Mouse (Mus musculus) heart, adult 2 months (tissue): ENCODE data around the gene Prkar1b. TPM values are rescaled to one million over a fixed set of nuclear protein-coding genes. Genes with fewer than 3 reads are reported as not detected.
A peak's percentile ranks its signal among the peaks of the same experiment; 100 is the strongest.

ENCODE experiments used
- DNase-seq, 2 experiments: peaks; one replicate each; pipeline ENCODE4 v3.0.0; 2021
- H3K27ac ChIP-seq: fragments of 200-600 bp; 2 replicates; pipeline ENCODE4 v1.8.1; 2022
- H3K27me3 ChIP-seq: fragments of 200-500 bp; 2 replicates; pipeline ENCODE4 v1.6.1; 2012; ENCODE audit warnings: mild to moderate bottlenecking, low read length, inconsistent platforms, mixed read lengths; ENCODE audit not compliant: control insufficient read depth, insufficient read depth
- H3K36me3 ChIP-seq: fragments of 200-500 bp; 2 replicates; pipeline ENCODE4 v1.6.1; 2012; ENCODE audit warnings: low read length, inconsistent platforms; ENCODE audit not compliant: control insufficient read depth, insufficient read depth
- H3K4me1 ChIP-seq: fragments of 200-500 bp; 2 replicates; pipeline ENCODE4 v1.6.1; 2011; ENCODE audit warnings: low read length; ENCODE audit not compliant: control insufficient read depth, insufficient read depth
- H3K4me3 ChIP-seq: fragments of 200-600 bp; 2 replicates; pipeline ENCODE4 v1.8.1; 2022
- H3K79me2 ChIP-seq: fragments of 200-500 bp; replicated peaks from 2 replicates; pipeline ENCODE4 v1.6.1; 2012; ENCODE audit warnings: mild to moderate bottlenecking, inconsistent platforms, low read length, moderate library complexity, mixed read lengths; ENCODE audit not compliant: control insufficient read depth, insufficient read depth
- H3K9ac ChIP-seq: fragments of 200-500 bp; 2 replicates; pipeline ENCODE4 v1.6.1; 2012; ENCODE audit warnings: low read depth, mild to moderate bottlenecking, control low read depth, inconsistent platforms, low read length, mixed read lengths
- CTCF ChIP-seq: fragments of 200-600 bp; IDR thresholded peaks from 2 replicates; pipeline ENCODE4 v1.8.1; 2022; ENCODE audit warnings: antibody characterized with exemption, mild to moderate bottlenecking, moderate library complexity
- EP300 ChIP-seq: fragments of 200-500 bp; IDR thresholded peaks from 2 replicates; pipeline ENCODE4 v1.6.1; 2011; ENCODE audit warnings: low read depth, low read length, control low read depth; ENCODE audit not compliant: insufficient read depth
- POLR2A ChIP-seq: fragments of 200-500 bp; IDR thresholded peaks from 2 replicates; pipeline ENCODE4 v1.6.1; 2011; ENCODE audit warnings: mild to moderate bottlenecking, low read depth, low read length, control low read depth; ENCODE audit not compliant: insufficient read depth
- WGBS: fragments of 180-500 bp; shearing (Covaris S2); methylation state at CpG from one replicate; pipeline ENCODE4 v1.1.7; 2018; 5-methylcytosine and 5-hydroxymethylcytosine counted together
- intact Hi-C: fragments of 180-260 bp; cut with DNase I; formaldehyde crosslinking; loops from one replicate; pipeline ENCODE4 v1.15.1; 2025
- polyA plus RNA-seq: library from polyadenylated mRNA; depleted of rRNA; stranded (reverse); fragments of >200 nt; gene quantifications from 2 replicates; pipeline ENCODE4 v1.2.3, GENCODE M21; 2012
- total RNA-seq, 2 experiments: library from RNA; stranded (reverse); gene quantifications; 2 replicates each; pipeline ENCODE4 v1.2.3; 2021

Prkar1b gene
- total and polyA plus RNA-seq, 3 experiments: 1.4 to 2.0 (median 1.5) TPM

DNA sequence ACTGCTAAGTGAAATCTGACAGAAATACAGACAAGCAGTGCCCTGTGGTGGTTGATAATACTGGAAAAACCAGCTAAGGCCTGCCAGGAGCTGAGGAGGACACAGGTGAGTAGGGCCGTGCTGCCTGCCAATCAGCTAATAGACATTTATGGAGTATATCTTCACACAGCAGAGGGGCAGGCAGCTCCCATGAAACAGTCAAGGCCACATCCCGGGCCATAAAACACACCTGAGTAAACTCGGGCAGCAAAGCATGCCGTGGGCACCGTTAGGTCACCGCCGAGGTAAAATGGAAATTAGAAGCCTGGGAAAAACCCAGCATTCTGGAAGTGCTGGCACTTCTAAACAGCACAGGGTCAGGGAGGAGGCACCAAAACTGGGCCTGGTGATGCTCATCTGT lies 75.8 kb downstream of the Prkar1b start:
- intact Hi-C loops: no loop called here
- WGBS: 89% methylated on average over 7 of the region's 7 CpGs
- H3K4me1 ChIP-seq: no peaks in the 10 kb centered on the region

DNA sequence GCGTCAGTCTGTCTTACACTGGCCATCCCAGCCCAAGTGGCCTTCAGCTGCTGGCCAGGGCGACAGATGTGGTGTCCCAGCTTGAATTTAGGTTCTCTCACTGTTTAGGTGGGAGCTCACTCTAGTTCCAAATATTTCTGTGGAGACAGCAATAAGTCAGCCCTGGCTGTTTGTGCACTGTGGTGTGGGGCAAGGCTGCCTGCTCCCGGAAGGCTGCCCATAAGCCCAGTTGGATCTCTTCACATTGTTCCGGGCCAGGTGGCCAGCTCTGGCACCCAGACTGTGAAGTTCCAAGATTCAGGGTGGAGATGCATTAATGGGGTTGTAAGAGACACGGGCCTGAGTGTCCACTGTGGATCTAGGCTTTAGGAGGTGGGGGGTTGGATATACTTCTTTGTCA lies 76.9 kb downstream of the Prkar1b start:
- Histone ChIP-seq H3K4me3 (no peak overlapping the region), H3K27me3 (no peaks in the 10 kb centered on the region), H3K36me3 (no peaks in the 10 kb centered on the region), H3K9ac (no peak overlapping the region), H3K4me1 (no peaks in the 10 kb centered on the region), H3K79me2 (no peaks in the 10 kb centered on the region), H3K27ac (no peak overlapping the region)
- WGBS: 79% methylated on average over 5 of the region's 5 CpGs
- TF ChIP-seq POLR2A (no peak), EP300 (no peak), CTCF (no peak)
- DNase-seq: no peak
- intact Hi-C loops: no loop called here

More for the DNA sequence above, 75.8 kb downstream of the Prkar1b start:
- Histone ChIP-seq H3K4me3 (no peak overlapping the region), H3K9ac (no peak overlapping the region), H3K36me3 (no peaks in the 10 kb centered on the region), H3K27ac (no peak overlapping the region), H3K79me2 (no peaks in the 10 kb centered on the region), H3K27me3 (no peaks in the 10 kb centered on the region)
- TF ChIP-seq POLR2A: no peak
- TF ChIP-seq CTCF: no peak
- TF ChIP-seq EP300: no peak
- DNase-seq: no peak

DNA sequence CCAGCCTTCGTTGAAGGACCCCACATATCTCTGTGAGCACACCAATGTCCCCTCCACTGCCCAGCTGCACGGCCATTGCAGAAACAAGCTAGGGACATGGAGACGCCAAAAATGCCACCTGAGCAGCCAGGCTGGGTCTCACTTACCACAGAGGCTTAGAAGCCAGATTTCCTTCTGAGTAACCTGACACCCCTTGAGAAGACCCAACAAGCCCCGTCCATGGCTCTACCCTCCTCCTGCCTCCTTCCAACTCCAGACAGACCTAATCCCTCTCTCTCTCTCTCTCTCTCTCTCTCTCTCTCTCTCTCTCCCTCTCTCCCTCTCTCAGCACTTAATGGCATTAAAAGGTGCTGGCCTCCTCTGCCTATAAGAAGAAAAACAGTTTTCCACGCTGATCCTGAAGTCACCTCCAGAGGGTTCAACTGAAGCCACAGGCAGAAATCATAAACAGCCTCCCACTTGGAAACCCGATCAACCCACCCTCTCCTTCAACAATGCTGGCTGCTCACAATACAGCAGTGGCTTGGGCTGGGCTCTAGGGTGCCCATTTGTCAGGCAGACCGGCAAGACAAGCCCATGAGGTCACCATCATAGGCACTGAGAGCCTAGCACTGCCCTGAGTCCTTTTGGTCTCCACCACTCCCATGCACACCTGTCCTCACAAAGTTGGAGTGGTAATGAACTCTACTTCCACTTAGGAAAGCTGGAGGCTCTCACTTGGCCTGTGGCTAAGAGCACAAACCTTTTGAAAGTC lies 82.8 kb downstream of the Prkar1b start:
- H3K4me1 ChIP-seq: no peaks in the 10 kb centered on the region
- TF ChIP-seq EP300 (no peak), CTCF (no peak), POLR2A (no peak)
- no peak for DNase-seq

DNA sequence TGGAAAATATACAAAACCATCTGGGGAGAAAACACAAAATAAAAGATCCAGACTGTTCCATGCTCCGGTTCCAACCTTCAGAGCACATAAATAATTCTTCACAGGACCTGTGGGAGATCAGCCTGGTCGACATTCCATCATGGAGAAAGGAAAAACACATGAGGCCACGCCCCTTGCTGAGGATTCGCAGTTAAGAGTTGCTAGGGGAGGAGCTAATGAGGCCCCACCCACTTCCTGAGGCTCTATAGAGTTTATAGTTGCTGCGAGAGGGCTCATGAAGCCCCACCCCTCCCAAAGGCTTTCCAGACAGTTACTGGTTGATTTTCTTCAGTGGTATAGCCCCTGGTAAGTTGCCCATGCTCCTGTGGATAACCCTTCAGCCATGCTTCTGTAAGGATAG lies 85.2 kb downstream of the Prkar1b start:
- no peaks in the 10 kb centered on the region for H3K79me2 ChIP-seq
- H3K9ac ChIP-seq: no peak overlapping the region
- intact Hi-C loops: no loop called here
- no peaks in the 10 kb centered on the region for H3K36me3 ChIP-seq
- peaks cover 5% of the 10 kb centered on the region; the same call in 1 of the 2 replicates for H3K4me1 ChIP-seq
- no peaks in the 10 kb centered on the region for H3K27me3 ChIP-seq
- TF ChIP-seq EP300 (no peak), POLR2A (no peak), CTCF (no peak)
- H3K4me3 ChIP-seq: no peak overlapping the region
- DNase-seq: no peak
- WGBS: 70% methylated on average over 5 of the region's 5 CpGs
- no peak overlapping the region for H3K27ac ChIP-seq

More for the DNA sequence above, 82.8 kb downstream of the Prkar1b start:
- no peak overlapping the region for H3K9ac ChIP-seq
- H3K27ac ChIP-seq: no peak overlapping the region
- H3K79me2 ChIP-seq: no peaks in the 10 kb centered on the region
- no peaks in the 10 kb centered on the region for H3K27me3 ChIP-seq
- H3K4me3 ChIP-seq: no peak overlapping the region
- 65% methylated on average over 7 of the region's 7 CpGs for WGBS
- no peaks in the 10 kb centered on the region for H3K36me3 ChIP-seq
- intact Hi-C loops: no loop called here

DNA sequence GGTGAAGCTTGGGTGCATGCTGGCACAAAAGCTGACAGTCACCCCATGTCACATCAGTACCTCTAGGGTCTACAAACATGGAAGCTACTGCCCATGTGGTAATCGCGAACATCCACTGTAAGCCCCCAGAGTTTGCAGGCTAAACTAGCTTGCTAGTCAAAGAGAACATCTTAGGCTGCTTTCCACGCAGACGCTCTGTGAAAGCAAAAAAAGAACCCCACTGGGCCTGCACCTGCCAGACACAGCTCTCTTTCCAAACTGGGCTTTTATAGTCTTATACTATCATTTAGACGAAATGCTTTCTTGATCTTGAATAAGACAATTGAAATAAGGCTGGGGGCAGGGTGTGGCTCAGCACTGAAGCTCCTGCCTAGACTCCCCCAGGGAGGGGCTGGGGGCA lies 88.1 kb downstream of the Prkar1b start:
- no peak overlapping the region for H3K27ac ChIP-seq
- peaks cover 5% of the 10 kb centered on the region; the same call in 1 of the 2 replicates for H3K4me1 ChIP-seq
- no peak for DNase-seq
- no peak overlapping the region for H3K9ac ChIP-seq
- TF ChIP-seq CTCF (no peak), EP300 (no peak), POLR2A (no peak)
- no peak overlapping the region for H3K4me3 ChIP-seq
- 90% methylated on average over 5 of the region's 5 CpGs for WGBS
- intact Hi-C loops: no loop called here
- H3K79me2 ChIP-seq: no peaks in the 10 kb centered on the region
- H3K27me3 ChIP-seq: no peaks in the 10 kb centered on the region
- no peaks in the 10 kb centered on the region for H3K36me3 ChIP-seq

DNA sequence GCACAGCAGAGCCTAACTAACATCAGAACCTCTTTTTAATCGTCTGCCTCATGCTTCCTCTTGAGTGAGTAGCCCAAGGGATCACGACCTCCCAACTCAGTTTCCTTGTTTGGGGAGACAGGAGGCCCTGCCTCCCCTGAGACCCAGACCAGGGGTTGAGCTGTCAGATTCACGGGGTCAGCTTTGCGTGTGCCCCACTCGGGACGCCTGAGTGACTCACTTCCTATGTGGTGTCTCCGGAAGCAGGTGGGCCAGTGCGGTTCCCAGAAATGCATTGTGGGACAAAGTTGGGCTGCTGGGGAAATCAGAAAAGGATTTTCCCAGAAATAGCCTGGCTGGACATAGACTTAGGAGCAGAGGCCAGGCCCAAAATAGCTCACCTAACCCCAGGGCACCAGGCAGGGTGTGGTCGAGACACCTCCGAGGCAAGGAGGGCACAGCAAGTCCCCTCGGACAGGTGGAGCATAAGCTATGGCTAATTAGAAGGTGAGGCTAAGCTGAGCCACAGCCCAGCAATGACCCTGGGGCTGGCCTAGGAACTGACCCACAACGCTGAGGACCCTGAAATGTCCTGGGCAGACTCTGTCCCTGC lies 89.2 kb downstream of the Prkar1b start:
- TF ChIP-seq CTCF (no peak), EP300 (no peak), POLR2A (no peak)
- H3K27me3 ChIP-seq: no peaks in the 10 kb centered on the region
- no peaks in the 10 kb centered on the region for H3K36me3 ChIP-seq
- H3K4me1 ChIP-seq: peaks cover 5% of the 10 kb centered on the region; the same call in 1 of the 2 replicates
- H3K9ac ChIP-seq: no peak overlapping the region
- H3K27ac ChIP-seq: no peak overlapping the region
- no peaks in the 10 kb centered on the region for H3K79me2 ChIP-seq
- WGBS: 27% methylated on average over 12 of the region's 12 CpGs
- peak in 1 of 2 experiments; percentile 24 for DNase-seq
- no peak overlapping the region for H3K4me3 ChIP-seq
- intact Hi-C loops: no loop called here
